In the genomic region with DNA sequence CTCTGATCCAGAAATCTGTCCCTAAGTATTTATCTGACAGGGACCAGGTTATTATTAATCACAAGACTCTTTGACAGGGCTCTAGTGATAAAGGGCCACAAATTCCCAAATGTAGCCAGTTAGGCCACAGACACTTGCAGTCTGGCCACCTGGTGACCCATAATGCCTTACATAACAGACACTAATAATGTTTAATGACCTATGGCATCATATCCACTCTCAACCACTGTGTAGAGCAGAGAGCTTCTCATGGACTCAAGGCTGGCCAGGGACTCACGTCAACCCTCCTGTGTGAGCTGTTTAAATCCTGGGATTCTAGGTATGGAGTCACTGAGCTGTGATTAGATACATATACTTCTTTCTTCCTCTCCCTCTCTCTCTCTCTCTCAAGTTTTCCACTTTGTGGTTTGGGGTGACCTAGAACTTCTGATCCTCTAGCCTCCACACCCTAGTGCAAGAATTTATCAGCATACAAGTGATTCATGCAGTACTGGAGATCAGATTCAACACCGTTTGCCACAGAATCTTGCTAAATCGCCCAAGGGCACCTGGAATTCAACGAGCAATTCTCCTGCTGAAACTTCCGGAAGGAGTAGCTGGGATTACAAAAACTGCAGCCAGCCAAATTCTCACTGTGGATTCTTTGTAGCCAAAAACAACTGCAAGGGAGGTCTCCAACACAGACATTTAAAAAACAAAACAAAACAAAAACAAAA, we compare ENCODE assay signal across 25 mouse cellular contexts. TPM values are rescaled to one million over a fixed set of nuclear protein-coding genes. Genes with fewer than 3 reads are reported as not detected.
A peak's percentile ranks its signal among the peaks of the same experiment; 100 is the strongest.
DNase-seq lines count a peak whose midpoint lies in the region; ATAC-seq and TF ChIP-seq lines count a peak whose summit lies in the region.
"Had no signal": no experiment of that assay in that cellular context is flagged by ENCODE, and none has a peak within 500 bp of the region (broad histone marks: within the 10 kb centered on the region; RNA-seq: fewer than 3 reads in every experiment).

No protein-coding gene starts in this region.

- ATAC-seq in intestine, postnatal 0 days, result no peak
- ATAC-seq: intestine, embryonic 16.5 days; midbrain, embryonic 16.5 days had no signal

- no peaks in the 10 kb centered on the region for H3K9me3 ChIP-seq in intestine, postnatal 0 days (ENCODE audit: control insufficient read depth)
- H3K9me3 ChIP-seq: forebrain, embryonic 12.5 days; G1E; liver, embryonic 13.5 days; midbrain, embryonic 10.5 days; neural tube, embryonic 13.5 days had no signal

- peak; percentile 41 for DNase-seq in adrenal gland, postnatal 10 days
- DNase-seq in adrenal gland, adult 18-20 months (ENCODE audit: low spot score in 2 of 2), result no peak
- peak; percentile 52 for DNase-seq in kidney, adult 9 months
- DNase-seq in kidney, adult 18-20 months, result no peak
- peak; percentile 43 for DNase-seq in 3134 (ENCODE audit: extremely low read depth, insufficient read length, low spot score)
- DNase-seq in R1 (ENCODE audit: low read depth, low spot score), result peak; percentile 33
- no peak for DNase-seq in ovary, adult 18-20 months (ENCODE audit: low spot score)
- DNase-seq: right cerebral cortex, adult 18-20 months had no signal

- no peak overlapping the region for H3K4me3 ChIP-seq in intestine, postnatal 0 days (ENCODE audit: low read depth, low read length)
- H3K4me3 ChIP-seq: forebrain, embryonic 12.5 days had no signal

- no peak overlapping the region for H3K27ac ChIP-seq in intestine, postnatal 0 days (ENCODE audit: low read depth, low read length)
- H3K27ac ChIP-seq: forebrain, embryonic 12.5 days; hindbrain, embryonic 10.5 days; hindbrain, postnatal 0 days; kidney, postnatal 0 days; neural tube, embryonic 13.5 days had no signal

- no peaks in the 10 kb centered on the region for H3K27me3 ChIP-seq in intestine, postnatal 0 days (replicated peaks; ENCODE audit: control insufficient read depth, insufficient read depth, low read length)
- H3K27me3 ChIP-seq: CH12.LX; forebrain, embryonic 12.5 days; neural tube, embryonic 13.5 days had no signal

- H3K4me1 ChIP-seq in intestine, postnatal 0 days (replicated peaks; ENCODE audit: control insufficient read depth, insufficient read depth, low read length), result peaks cover 6% of the 10 kb centered on the region; the same call in 1 of the 2 replicates

- H3K4me2 ChIP-seq in intestine, postnatal 0 days (replicated peaks; ENCODE audit: low read depth), result no peak overlapping the region

- WGBS in intestine, postnatal 0 days, result 87% methylated on average over 5 of the region's 5 CpGs

- TF ChIP-seq CTCF in intestine, postnatal 0 days (IDR thresholded peaks at IDR 0.05; ENCODE audit: low read depth), result no peak

- no peaks in the 10 kb centered on the region for H3K36me3 ChIP-seq in intestine, postnatal 0 days (ENCODE audit: control insufficient read depth, insufficient read depth)
- H3K36me3 ChIP-seq: forebrain, embryonic 12.5 days; G1E; hindbrain, embryonic 10.5 days; liver, embryonic 13.5 days; midbrain, embryonic 10.5 days; neural tube, embryonic 13.5 days had no signal

- H3K9ac ChIP-seq in intestine, postnatal 0 days (ENCODE audit: low read depth, low read length), result no peak overlapping the region
- H3K9ac ChIP-seq: forebrain, embryonic 12.5 days; liver, embryonic 13.5 days; neural tube, embryonic 13.5 days had no signal

RNA-seq across cellular contexts. Expression of a gene that starts 5.8 kb away (rescaled TPM):
- total RNA-seq in adrenal gland, postnatal 10 days (2021), result 10 to 100 TPM in 1 of 2 experiments, 1 to 10 TPM in 1; 6.8 to 13.3 TPM
- 10 to 100 TPM in 1 of 2 experiments, 1 to 10 TPM in 1; 9.6 to 18.3 TPM for total RNA-seq in adrenal gland, adult 18-20 months (2021)
- polyA plus RNA-seq in intestine, postnatal 0 days (2015; fragmentation: Nextera tagmentation; extraction: Ambion mirVana), result 12.5 and 15.5 TPM in 2 replicates

RNA-seq across cellular contexts. Expression of a gene that starts 12.7 kb away (rescaled TPM):
- 10 to 100 TPM; 52.8 to 56.8 TPM for total RNA-seq in adrenal gland, postnatal 10 days (2021)
- total RNA-seq in adrenal gland, adult 18-20 months (2021), result 10 to 100 TPM; 32.7 to 38.0 TPM
- 1.3 and 1.6 TPM in 2 replicates for polyA plus RNA-seq in intestine, postnatal 0 days (2015; fragmentation: Nextera tagmentation; extraction: Ambion mirVana)

RNA-seq across cellular contexts. Expression of a gene that starts 19.8 kb away (rescaled TPM):
- 1 to 10 TPM; 1.3 to 3.1 TPM for total RNA-seq in adrenal gland, postnatal 10 days (2021)
- 1 to 10 TPM; 2.1 to 2.4 TPM for total RNA-seq in adrenal gland, adult 18-20 months (2021)
- 0.07 and 0.09 TPM in 2 replicates for polyA plus RNA-seq in intestine, postnatal 0 days (2015; fragmentation: Nextera tagmentation; extraction: Ambion mirVana)
- total RNA-seq: CH12.LX had no signal
- polyA plus RNA-seq: G1E; liver, embryonic 13.5 days; myocyte had no signal

RNA-seq across cellular contexts. Expression of a gene that starts 42.0 kb away (rescaled TPM):
- total RNA-seq in adrenal gland, postnatal 10 days (2021), result not detected
- not detected for total RNA-seq in adrenal gland, adult 18-20 months (2021)
- not detected in 2 replicates for polyA plus RNA-seq in intestine, postnatal 0 days (2015; fragmentation: Nextera tagmentation; extraction: Ambion mirVana)
- total RNA-seq: CH12.LX; G1E; gastrocnemius, postnatal 4 days had no signal
- polyA plus RNA-seq: G1E; hindbrain, embryonic 10.5 days; intestine, embryonic 16.5 days; kidney, postnatal 0 days; limb, embryonic 11.5 days; lung, embryonic 16.5 days; midbrain, embryonic 10.5 days; myocyte; stomach, embryonic 14.5 days had no signal

RNA-seq across cellular contexts. Expression of a gene that starts 50.7 kb away (rescaled TPM):
- total RNA-seq in adrenal gland, postnatal 10 days (2021), result 10 to 100 TPM; 14.7 to 16.4 TPM
- total RNA-seq in adrenal gland, adult 18-20 months (2021), result 10 to 100 TPM; 13.9 to 17.2 TPM
- 2.9 TPM in 2 replicates for polyA plus RNA-seq in intestine, postnatal 0 days (2015; fragmentation: Nextera tagmentation; extraction: Ambion mirVana)

Comparison
In these comparisons a context has a peak if more than half of its experiments do, and no peak if none do; other contexts are left out.
1. DNase-seq: peak in adrenal gland, postnatal 10 days (single experiment), kidney, adult 9 months (single experiment), 3134 (single experiment) and R1 (single experiment); none in adrenal gland, adult 18-20 months (0 of 2), kidney, adult 18-20 months (single experiment) and ovary, adult 18-20 months (single experiment).